Mouse (Mus musculus) lung, embryonic 16.5 days (tissue): ENCODE measurements around the gene Pik3r2. TPM values are rescaled to one million over a fixed set of nuclear protein-coding genes. Genes with fewer than 3 reads are reported as not detected.

ENCODE experiments used
- ATAC-seq: fragments of 200-750 bp; cut with Nextera tagmentation; 2 replicates; pipeline ENCODE4 v1.8.0; 2017; ENCODE audit warnings: low read depth, mild to moderate bottlenecking, moderate library complexity
- H3K27ac ChIP-seq: fragments of 300-500 bp; sonication (generic); 2 replicates; pipeline ENCODE4 v1.5.1; 2014; ENCODE audit warnings: mild to moderate bottlenecking, control low read depth, low read length
- H3K27me3 ChIP-seq: fragments of 300-500 bp; sonication (generic); 2 replicates; pipeline ENCODE4 v1.6.1; 2014; ENCODE audit warnings: low read depth, low read length, mixed read lengths; ENCODE audit not compliant: control insufficient read depth, insufficient read depth
- H3K36me3 ChIP-seq: fragments of 300-500 bp; sonication (generic); 2 replicates; pipeline ENCODE4 v1.6.1; 2014; ENCODE audit warnings: low read length; ENCODE audit not compliant: control insufficient read depth, insufficient read depth
- H3K4me1 ChIP-seq: fragments of 300-500 bp; sonication (generic); replicated peaks from 2 replicates; pipeline ENCODE4 v1.6.1; 2014; ENCODE audit warnings: low read length, mixed read lengths; ENCODE audit not compliant: control insufficient read depth, insufficient read depth
- H3K4me2 ChIP-seq: fragments of 300-500 bp; sonication (generic); 2 replicates; pipeline ENCODE4 v1.6.1; 2014; ENCODE audit warnings: low read depth, low read length, control low read depth
- H3K4me3 ChIP-seq: fragments of 300-500 bp; sonication (generic); 2 replicates; pipeline ENCODE4 v1.5.1; 2014; ENCODE audit warnings: mild to moderate bottlenecking, low read length, control low read depth
- H3K9ac ChIP-seq: fragments of 300-500 bp; sonication (generic); 2 replicates; pipeline ENCODE4 v1.6.1; 2014; ENCODE audit warnings: low read length, control low read depth
- H3K9me3 ChIP-seq: fragments of 300-500 bp; sonication (generic); 2 replicates; pipeline ENCODE4 v1.6.1; 2016; ENCODE audit warnings: low read length; ENCODE audit not compliant: control insufficient read depth
- WGBS: fragments of 180-500 bp; shearing (Covaris S2); extraction: QIAGEN DNeasy Blood & Tissue Kit; methylation state at CpG from one replicate; pipeline ENCODE4 v1.1.7; 2014; 5-methylcytosine and 5-hydroxymethylcytosine counted together
- microRNA-seq: library from miRNA; unstranded; fragments of <30 nt; microRNA quantifications from one replicate; pipeline ENCODE4, GENCODE M21; 2016
- polyA plus RNA-seq: library from polyadenylated mRNA; unstranded; fragments of >200 nt; fragmentation: Nextera tagmentation; extraction: Ambion mirVana; gene quantifications from 2 replicates; pipeline ENCODE4 v1.2.1, GENCODE M21; 2015

Pik3r2 gene
- polyA plus RNA-seq, 1 experiment from 2014 or later = 56.8 TPM

- peaks cover 16% of the 10 kb centered on the region for H3K27me3 ChIP-seq
- no peak overlapping the region for H3K4me3 ChIP-seq
- H3K4me2 ChIP-seq = no peak overlapping the region
- no peak overlapping the region for H3K27ac ChIP-seq
- no peaks in the 10 kb centered on the region for H3K36me3 ChIP-seq
- H3K4me1 ChIP-seq = no peaks in the 10 kb centered on the region; the same call in 1 of the 2 replicates
- no peak for ATAC-seq
- no peaks in the 10 kb centered on the region for H3K9me3 ChIP-seq
- WGBS = 67% methylated on average over 12 of the region's 12 CpGs
- no peak overlapping the region for H3K9ac ChIP-seq
Observed at GRCm38 (mm10) chr8:70724216-70724615, 52.3 kb downstream of the Pik3r2 start.

DNA sequence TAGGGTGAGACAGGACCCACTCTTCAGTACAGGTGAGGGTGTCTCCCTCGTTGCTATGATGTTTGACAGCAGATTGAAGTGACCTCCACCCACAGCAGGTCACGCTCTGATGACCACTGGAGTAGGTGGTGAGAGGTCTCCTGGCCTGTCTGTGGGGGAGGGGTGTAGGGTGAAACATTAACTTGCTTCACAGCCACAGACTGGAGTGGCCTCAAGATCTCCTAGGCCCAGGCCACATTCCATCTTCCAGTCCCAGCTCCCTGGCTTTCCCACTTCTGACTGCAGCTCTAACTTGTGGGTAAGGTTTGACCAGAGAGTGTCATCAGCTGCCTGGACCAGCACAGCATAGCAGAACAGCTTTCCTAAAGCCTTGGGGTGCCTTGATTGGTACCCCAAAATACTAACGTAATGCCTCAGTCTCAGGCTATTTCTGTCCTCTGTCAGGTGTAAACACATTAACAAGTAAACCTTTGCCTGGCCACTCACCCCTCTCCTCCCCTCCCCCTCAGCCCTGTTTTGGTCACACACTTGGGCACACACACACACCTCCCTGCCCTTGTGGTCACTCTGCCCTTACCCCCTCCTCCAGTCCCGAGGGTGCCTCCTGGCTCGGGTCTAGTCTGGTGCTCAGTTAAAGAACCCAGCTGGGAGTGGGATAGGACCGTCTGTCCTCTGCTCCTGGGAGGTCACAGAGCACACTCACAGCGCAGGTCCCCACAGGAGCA lies 52.9 kb downstream of the Pik3r2 start, which contains the start of gene Pde4c:
Gene Pde4c, plus strand, starts transcription at position 235 of the 725 bp plus-strand sequence.
- H3K27ac ChIP-seq = no peak within 1 kb of the TSS
- no peaks in the 10 kb centered on the region; the same call in 1 of the 2 replicates for H3K4me1 ChIP-seq
- no peaks in the 10 kb centered on the region for H3K9me3 ChIP-seq
- WGBS = 37% methylated on average over 7 of the region's 7 CpGs
- H3K9ac ChIP-seq = no peak within 1 kb of the TSS
- H3K4me2 ChIP-seq = no peak within 1 kb of the TSS
- H3K4me3 ChIP-seq = no peak within 1 kb of the TSS
- ATAC-seq = peak; percentile 34; the same call in 1 of the 2 replicates
- H3K36me3 ChIP-seq = no peaks in the 10 kb centered on the region
- H3K27me3 ChIP-seq = peaks cover 11% of the 10 kb centered on the region; the same call in 1 of the 2 replicates

- Histone ChIP-seq H3K9me3 (no peaks in the 10 kb centered on the region), H3K4me2 (no peak overlapping the region), H3K9ac (no peak overlapping the region), H3K27ac (no peak overlapping the region), H3K27me3 (peaks cover 7% of the 10 kb centered on the region; the same call in 1 of the 2 replicates), H3K36me3 (no peaks in the 10 kb centered on the region), H3K4me1 (no peaks in the 10 kb centered on the region; the same call in 1 of the 2 replicates), H3K4me3 (no peak overlapping the region)
- ATAC-seq = no peak
- 78% methylated on average over 8 of the region's 8 CpGs for WGBS
Observed at GRCm38 (mm10) chr8:70721601-70722000, 54.9 kb downstream of the Pik3r2 start.

GRCm38 (mm10) chr8:70720739-70721138 lies 55.8 kb downstream of the Pik3r2 start:
- Histone ChIP-seq H3K27me3 (peaks cover 3% of the 10 kb centered on the region; the same call in 1 of the 2 replicates), H3K4me3 (no peak overlapping the region), H3K9ac (no peak overlapping the region), H3K4me1 (no peaks in the 10 kb centered on the region; the same call in 1 of the 2 replicates), H3K4me2 (no peak overlapping the region), H3K9me3 (no peaks in the 10 kb centered on the region), H3K27ac (no peak overlapping the region), H3K36me3 (no peaks in the 10 kb centered on the region)
- 4% methylated on average over 3 of the region's 3 CpGs for WGBS
- 0 out of 2 replicates have a peak, but pooled peaks have one; percentile 24 for ATAC-seq

GRCm38 (mm10) chr8:70719796-70720270 lies 56.7 kb downstream of the Pik3r2 start:
- Histone ChIP-seq H3K36me3 (no peaks in the 10 kb centered on the region), H3K27me3 (peaks cover 3% of the 10 kb centered on the region; the same call in 1 of the 2 replicates), H3K9ac (no peak overlapping the region), H3K27ac (no peak overlapping the region), H3K9me3 (no peaks in the 10 kb centered on the region), H3K4me2 (no peak overlapping the region), H3K4me3 (no peak overlapping the region), H3K4me1 (no peaks in the 10 kb centered on the region; the same call in 1 of the 2 replicates)
- WGBS = 46% methylated on average over 9 of the region's 9 CpGs
- ATAC-seq = no peak

- H3K27ac ChIP-seq = no peak within 1 kb of the TSS
- no peak within 1 kb of the TSS for H3K4me3 ChIP-seq
- no peaks in the 10 kb centered on the region for H3K9me3 ChIP-seq
- no peak within 1 kb of the TSS for H3K9ac ChIP-seq
- H3K27me3 ChIP-seq = peaks cover 3% of the 10 kb centered on the region; the same call in 1 of the 2 replicates
- WGBS = 2% methylated on average over 18 of the region's 19 CpGs
- ATAC-seq = peak; percentile 37; the same call in 1 of the 2 replicates
- no peaks in the 10 kb centered on the region for H3K4me1 ChIP-seq
- H3K4me2 ChIP-seq = no peak within 1 kb of the TSS
- H3K36me3 ChIP-seq = no peaks in the 10 kb centered on the region
Observed at GRCm38 (mm10) chr8:70718297-70718696, 58.2 kb downstream of the Pik3r2 start, which contains the start of gene Gm3336. Gene Gm3336 (plus strand): TSS chr8:70718543.

Small RNAs within 50 kb of the gene (microRNA-seq; reads per million reads assigned to microRNA genes)
- not detected for gene Mir7240

Other genes starting within 250 kb of the Pik3r2 start
- 300 and 319 TPM in 2 replicates for gene Fkbp8, start 249.0 kb downstream of the Pik3r2 start, polyA plus RNA-seq
- gene Kxd1, start 248.8 kb downstream of the Pik3r2 start, polyA plus RNA-seq = 54.0 and 55.3 TPM in 2 replicates
- 19.8 and 21.4 TPM in 2 replicates for gene Ell, start 237.3 kb downstream of the Pik3r2 start, polyA plus RNA-seq
- gene Isyna1, start 182.3 kb downstream of the Pik3r2 start, polyA plus RNA-seq = 118 and 121 TPM in 2 replicates
- 106 and 108 TPM in 2 replicates for gene Ssbp4, start 167.8 kb downstream of the Pik3r2 start, polyA plus RNA-seq
- gene Lrrc25, start 160.6 kb downstream of the Pik3r2 start, polyA plus RNA-seq = 2.0 and 3.2 TPM in 2 replicates
- 0.45 and 0.60 TPM in 2 replicates for gene Gdf15, start 144.3 kb downstream of the Pik3r2 start, polyA plus RNA-seq
- gene Pgpep1, start 116.3 kb downstream of the Pik3r2 start, polyA plus RNA-seq = 43.6 and 46.7 TPM in 2 replicates
- 197 and 214 TPM in 2 replicates for gene Lsm4, start 103.5 kb downstream of the Pik3r2 start, polyA plus RNA-seq
- 26.2 and 28.8 TPM in 2 replicates for gene Jund, start 77.8 kb downstream of the Pik3r2 start, polyA plus RNA-seq
- gene Iqcn, start 73.3 kb downstream of the Pik3r2 start, polyA plus RNA-seq = not detected in 2 replicates
- 0.26 TPM in 1 of 2 replicates, not detected in the other for gene Gm3336, start 58.2 kb downstream of the Pik3r2 start, polyA plus RNA-seq
- 0.10 and 0.19 TPM in 2 replicates for gene Pde4c, start 53.0 kb downstream of the Pik3r2 start, polyA plus RNA-seq
- 14.8 and 16.2 TPM in 2 replicates for gene Rab3a, start 22.0 kb downstream of the Pik3r2 start, polyA plus RNA-seq
- gene Mpv17l2, start 15.8 kb downstream of the Pik3r2 start, polyA plus RNA-seq = 37.1 and 39.2 TPM in 2 replicates
- 13.7 and 14.3 TPM in 2 replicates for gene Mast3, start 28.3 kb upstream of the Pik3r2 start, polyA plus RNA-seq
- gene Il12rb1, start 31.7 kb upstream of the Pik3r2 start, polyA plus RNA-seq = 0.24 and 0.69 TPM in 2 replicates
- 4.5 and 5.6 TPM in 2 replicates for gene Arrdc2, start 63.0 kb upstream of the Pik3r2 start, polyA plus RNA-seq
- 0.40 and 0.99 TPM in 2 replicates for gene Kcnn1, start 86.5 kb upstream of the Pik3r2 start, polyA plus RNA-seq
- gene Ccdc124, start 97.2 kb upstream of the Pik3r2 start, polyA plus RNA-seq = 99.2 and 106 TPM in 2 replicates
- gene Slc5a5, start 116.0 kb upstream of the Pik3r2 start, polyA plus RNA-seq = 0.13 and 0.16 TPM in 2 replicates
- 5,017 and 5,100 TPM in 2 replicates for gene Rpl18a, start 120.7 kb upstream of the Pik3r2 start, polyA plus RNA-seq
- 45.9 and 49.2 TPM in 2 replicates for gene Map1s, start 129.2 kb upstream of the Pik3r2 start, polyA plus RNA-seq